Mouse (Mus musculus): ENCODE measurements around the gene Padi3. TPM values are rescaled to one million over a fixed set of nuclear protein-coding genes. Genes with fewer than 3 reads are reported as not detected.
A peak's percentile ranks its signal among the peaks of the same experiment; 100 is the strongest.

The Padi3 gene
- polyA plus RNA-seq, 1 experiment, result not detected

DNA sequence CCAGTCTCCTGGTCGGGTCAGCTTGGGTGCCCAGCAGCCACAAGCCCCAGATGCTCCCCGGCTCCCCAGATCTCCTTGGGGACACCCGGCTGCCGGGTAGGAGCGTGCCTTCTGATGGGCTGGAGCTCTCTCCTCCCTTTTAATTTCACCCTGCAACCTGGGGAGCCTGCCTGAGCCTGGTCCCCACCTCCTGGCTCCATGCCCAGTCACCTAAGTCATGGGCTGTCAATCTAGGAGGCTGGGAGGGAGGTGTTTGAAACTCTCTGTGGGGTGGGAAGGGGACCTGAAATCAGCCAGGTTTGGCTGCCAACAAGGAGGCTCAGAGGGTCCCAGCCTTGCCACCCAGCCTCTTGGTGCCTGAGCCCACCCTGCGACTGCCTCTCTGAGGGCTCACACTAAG lies 35.2 kb upstream of the Padi3 start, which contains the start of gene Padi1:
Padi1 (minus strand) TSS at position 113 of the 400 bp plus-strand sequence.
- Histone ChIP-seq H3K4me1 (ENCODE audit: control insufficient read depth, insufficient read depth, low read length) (no peaks in the 10 kb centered on the region), H3K27me3 (ENCODE audit: control insufficient read depth, insufficient read depth, low read length) (no peaks in the 10 kb centered on the region), H3K4me3 (replicated peaks; ENCODE audit: insufficient read depth, low read depth, low read length) (no peak within 1 kb of the TSS), H3K27ac (ENCODE audit: insufficient read depth, low read length) (no peak within 1 kb of the TSS)
- DNase-seq, result no peak
- 48% methylated on average over 6 of the region's 6 CpGs for WGBS
- TF ChIP-seq CTCF (IDR thresholded peaks at IDR 0.05; ENCODE audit: borderline replicate concordance, insufficient read depth, low read depth, low read length) (no peak), POLR2A (IDR thresholded peaks at IDR 0.05; ENCODE audit: borderline replicate concordance, insufficient read depth, low read length) (no peak)

DNA sequence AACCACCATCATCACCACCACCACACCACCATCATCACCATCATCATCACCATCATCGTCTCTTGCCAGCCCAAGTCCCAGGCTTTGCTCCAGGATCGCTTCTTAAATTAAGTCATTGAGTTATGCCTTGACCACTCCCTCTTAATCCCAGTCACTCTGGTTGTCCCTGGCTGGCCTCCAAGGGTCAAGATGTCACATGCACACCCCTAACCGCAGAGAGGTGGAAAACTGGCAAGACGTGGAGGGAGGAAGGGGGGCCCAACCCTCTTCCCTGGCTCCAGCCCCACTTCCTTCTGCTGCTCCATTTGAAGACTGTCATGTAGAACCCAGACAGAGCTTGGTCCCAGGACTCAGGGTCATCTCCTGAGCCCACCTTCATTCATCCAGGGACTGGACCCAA lies 34.5 kb upstream of the Padi3 start:
- H3K27ac ChIP-seq (ENCODE audit: insufficient read depth, low read length), result no peak overlapping the region
- TF ChIP-seq CTCF (IDR thresholded peaks at IDR 0.05; ENCODE audit: borderline replicate concordance, insufficient read depth, low read depth, low read length) (no peak), POLR2A (IDR thresholded peaks at IDR 0.05; ENCODE audit: borderline replicate concordance, insufficient read depth, low read length) (no peak)
- no peak for DNase-seq
- H3K4me1 ChIP-seq (ENCODE audit: control insufficient read depth, insufficient read depth, low read length), result no peaks in the 10 kb centered on the region
- WGBS, result 41% methylated on average over 4 of the region's 4 CpGs
- no peak overlapping the region for H3K4me3 ChIP-seq (replicated peaks; ENCODE audit: insufficient read depth, low read depth, low read length)
- no peaks in the 10 kb centered on the region for H3K27me3 ChIP-seq (ENCODE audit: control insufficient read depth, insufficient read depth, low read length)

DNA sequence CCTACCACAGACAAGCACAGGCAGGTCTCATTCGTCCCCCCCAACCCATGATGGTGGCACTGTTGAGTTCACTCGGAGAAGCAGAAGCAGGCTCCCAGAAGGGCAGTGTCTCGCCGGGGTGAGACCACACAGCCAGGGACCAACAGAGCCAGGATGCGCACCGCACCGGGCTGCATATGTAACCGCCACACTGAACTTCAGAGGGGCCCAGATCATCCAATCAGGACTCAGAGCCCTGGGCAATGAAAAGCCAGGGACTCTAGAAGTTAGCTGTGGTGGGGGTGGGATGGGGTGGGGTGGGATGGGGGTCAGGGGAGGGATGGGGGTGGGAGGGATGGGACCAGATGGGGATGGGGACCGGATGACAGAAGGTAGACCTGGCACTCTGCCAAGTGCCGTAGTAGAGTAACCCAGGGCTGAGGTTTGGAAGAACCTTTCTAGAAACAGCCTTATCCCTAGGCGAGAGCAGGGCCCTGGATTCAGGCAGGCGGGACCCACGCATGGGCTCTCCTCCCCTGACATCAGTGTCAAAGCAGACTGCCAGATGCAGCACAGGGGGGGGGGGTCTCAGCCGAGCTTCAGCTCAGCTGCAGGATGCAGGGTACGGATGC lies 33.3 kb upstream of the Padi3 start:
- no peaks in the 10 kb centered on the region for H3K4me1 ChIP-seq (ENCODE audit: control insufficient read depth, insufficient read depth, low read length)
- no peaks in the 10 kb centered on the region for H3K27me3 ChIP-seq (ENCODE audit: control insufficient read depth, insufficient read depth, low read length)
- TF ChIP-seq POLR2A (IDR thresholded peaks at IDR 0.05; ENCODE audit: borderline replicate concordance, insufficient read depth, low read length) (no peak), CTCF (IDR thresholded peaks at IDR 0.05; ENCODE audit: borderline replicate concordance, insufficient read depth, low read depth, low read length) (no peak)
- WGBS, result 27% methylated on average over 15 of the region's 15 CpGs
- no peak overlapping the region for H3K4me3 ChIP-seq (replicated peaks; ENCODE audit: insufficient read depth, low read depth, low read length)
- no peak for DNase-seq
- no peak overlapping the region for H3K27ac ChIP-seq (ENCODE audit: insufficient read depth, low read length)

DNA sequence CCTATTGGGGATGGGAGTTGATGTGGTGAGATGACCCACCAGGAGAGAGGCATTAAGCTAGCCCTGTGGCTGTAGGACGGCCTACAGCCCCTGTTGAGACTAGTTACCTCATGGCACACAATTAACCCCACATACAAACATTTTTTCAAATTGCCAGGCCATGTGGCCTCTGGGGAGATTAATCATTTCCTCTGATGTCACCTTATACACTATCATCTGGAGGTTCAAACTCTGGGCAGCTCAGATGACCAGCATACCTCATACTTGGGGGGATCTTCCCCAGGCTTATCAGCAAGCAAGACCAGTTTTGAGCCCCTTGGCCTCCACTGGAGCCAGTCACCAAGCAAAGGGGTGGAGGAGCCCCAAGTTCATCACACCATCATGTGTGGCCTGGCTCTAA lies 32.5 kb upstream of the Padi3 start:
- TF ChIP-seq CTCF (IDR thresholded peaks at IDR 0.05; ENCODE audit: borderline replicate concordance, insufficient read depth, low read depth, low read length) (no peak), POLR2A (IDR thresholded peaks at IDR 0.05; ENCODE audit: borderline replicate concordance, insufficient read depth, low read length) (no peak)
- H3K4me1 ChIP-seq (ENCODE audit: control insufficient read depth, insufficient read depth, low read length), result no peaks in the 10 kb centered on the region
- H3K4me3 ChIP-seq (replicated peaks; ENCODE audit: insufficient read depth, low read depth, low read length), result no peak overlapping the region
- no peak for DNase-seq
- no peak overlapping the region for H3K27ac ChIP-seq (ENCODE audit: insufficient read depth, low read length)
- H3K27me3 ChIP-seq (ENCODE audit: control insufficient read depth, insufficient read depth, low read length), result no peaks in the 10 kb centered on the region
- WGBS, result 96% methylated on average over 1 of the region's 1 CpGs

DNA sequence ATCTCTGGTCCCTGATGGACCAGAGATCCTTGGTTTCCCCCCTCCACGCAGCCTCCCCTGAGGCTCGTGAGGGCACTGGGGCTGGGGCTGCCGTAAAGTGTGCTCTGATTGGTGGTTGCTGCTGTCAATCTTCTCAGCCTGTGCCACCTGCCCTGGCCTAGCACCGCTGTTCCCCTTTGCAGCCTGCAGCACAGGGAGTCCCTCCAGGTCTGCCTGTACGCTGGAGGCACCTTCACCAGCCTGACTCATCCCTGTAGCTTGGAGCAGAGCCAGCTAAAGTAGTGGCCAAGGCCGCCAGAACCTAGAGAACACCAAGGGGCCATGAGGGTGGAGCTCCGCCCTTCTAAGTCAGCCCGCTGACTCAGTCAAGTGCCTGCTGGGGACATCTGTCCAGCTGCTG lies 27.4 kb upstream of the Padi3 start:
- no peak overlapping the region for H3K27ac ChIP-seq (ENCODE audit: insufficient read depth, low read length)
- H3K4me3 ChIP-seq (replicated peaks; ENCODE audit: insufficient read depth, low read depth, low read length), result no peak overlapping the region
- no peak for TF ChIP-seq POLR2A (IDR thresholded peaks at IDR 0.05; ENCODE audit: borderline replicate concordance, insufficient read depth, low read length)
- no peak for TF ChIP-seq CTCF (IDR thresholded peaks at IDR 0.05; ENCODE audit: borderline replicate concordance, insufficient read depth, low read depth, low read length)
- no peaks in the 10 kb centered on the region; the same call in 1 of the 2 replicates for H3K4me1 ChIP-seq (ENCODE audit: control insufficient read depth, insufficient read depth, low read length)
- no peaks in the 10 kb centered on the region for H3K27me3 ChIP-seq (ENCODE audit: control insufficient read depth, insufficient read depth, low read length)
- peak in 1 of 2 experiments; percentile 19 for DNase-seq
- 28% methylated on average over 8 of the region's 8 CpGs for WGBS

DNA sequence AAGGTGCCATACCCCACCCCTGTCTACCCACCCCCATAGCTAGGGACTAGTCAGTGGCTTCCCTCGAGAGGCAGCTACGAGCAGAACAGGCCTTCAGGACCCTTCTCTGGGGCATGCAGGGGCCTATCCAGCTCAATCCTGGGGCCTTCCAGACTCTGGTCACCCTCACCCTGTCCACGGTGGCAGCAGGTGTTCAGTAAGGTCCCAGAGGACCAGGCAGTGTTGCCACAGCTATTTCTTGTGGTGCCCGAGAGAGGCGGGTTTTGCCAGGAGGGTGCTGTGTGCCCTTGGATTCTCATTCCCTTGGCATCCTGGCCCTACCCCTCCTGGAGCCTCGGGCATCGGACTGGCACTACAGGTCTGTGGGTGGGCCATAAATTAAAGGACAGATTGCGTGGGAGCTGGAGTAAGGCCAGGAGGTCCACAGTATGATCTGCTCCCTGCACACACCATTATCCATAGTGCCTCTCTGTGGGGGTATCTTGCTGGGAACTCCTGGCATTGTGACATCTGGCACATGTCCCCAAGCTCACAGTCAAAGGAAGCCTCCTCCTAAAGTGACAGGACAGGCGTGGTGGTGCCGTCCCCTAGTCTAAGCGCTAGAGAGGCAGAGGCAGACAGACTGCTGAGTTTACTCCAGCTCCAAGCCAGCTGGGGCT lies 25.9 kb upstream of the Padi3 start:
- Histone ChIP-seq H3K27me3 (ENCODE audit: control insufficient read depth, insufficient read depth, low read length) (no peaks in the 10 kb centered on the region), H3K4me1 (ENCODE audit: control insufficient read depth, insufficient read depth, low read length) (no peaks in the 10 kb centered on the region; the same call in 1 of the 2 replicates), H3K4me3 (replicated peaks; ENCODE audit: insufficient read depth, low read depth, low read length) (no peak overlapping the region), H3K27ac (ENCODE audit: insufficient read depth, low read length) (no peak overlapping the region)
- 16% methylated on average over 11 of the region's 11 CpGs for WGBS
- no peak for TF ChIP-seq POLR2A (IDR thresholded peaks at IDR 0.05; ENCODE audit: borderline replicate concordance, insufficient read depth, low read length)
- no peak for TF ChIP-seq CTCF (IDR thresholded peaks at IDR 0.05; ENCODE audit: borderline replicate concordance, insufficient read depth, low read depth, low read length)
- no peak for DNase-seq

DNA sequence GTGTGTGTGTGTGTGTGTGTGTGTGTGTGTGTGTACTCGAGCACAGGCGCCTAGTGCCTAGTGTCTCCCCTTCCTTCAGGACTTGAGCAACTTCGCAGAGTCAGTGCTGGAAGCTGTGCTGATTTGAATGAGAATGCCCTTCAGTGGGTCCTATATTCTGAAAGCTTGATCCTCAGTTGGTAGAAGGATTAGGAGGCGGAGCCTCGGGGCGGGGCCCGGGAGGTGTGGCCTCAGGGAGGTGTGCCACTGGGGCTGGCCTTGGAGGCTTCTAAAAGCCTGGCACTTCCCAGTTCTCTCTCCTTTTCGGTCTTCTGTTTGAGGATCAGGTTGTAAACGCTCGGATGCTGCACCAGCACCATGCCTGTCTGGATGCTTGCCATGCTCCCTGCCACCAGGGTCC lies 25.2 kb upstream of the Padi3 start:
- no peak for TF ChIP-seq POLR2A (IDR thresholded peaks at IDR 0.05; ENCODE audit: borderline replicate concordance, insufficient read depth, low read length)
- no peak for TF ChIP-seq CTCF (IDR thresholded peaks at IDR 0.05; ENCODE audit: borderline replicate concordance, insufficient read depth, low read depth, low read length)
- Histone ChIP-seq H3K4me3 (replicated peaks; ENCODE audit: insufficient read depth, low read depth, low read length) (no peak overlapping the region), H3K27ac (ENCODE audit: insufficient read depth, low read length) (no peak overlapping the region), H3K27me3 (ENCODE audit: control insufficient read depth, insufficient read depth, low read length) (no peaks in the 10 kb centered on the region), H3K4me1 (ENCODE audit: control insufficient read depth, insufficient read depth, low read length) (no peaks in the 10 kb centered on the region; the same call in 1 of the 2 replicates)
- DNase-seq, result no peak
- 14% methylated on average over 10 of the region's 10 CpGs for WGBS

Measured in cerebellum, adult 2 months (tissue).